Mouse (Mus musculus) spleen, postnatal 14 days (tissue): ENCODE results near the gene Zfp653.
A peak's percentile ranks its signal among the peaks of the same experiment; 100 is the strongest.
"Not testable (repeated sequence)": the region's sequence is repeated elsewhere in the genome, so short reads cannot be mapped to it uniquely, and the experiment has no call there.

ENCODE experiments used
- DNase-seq, 2 experiments: peaks; one replicate each; pipeline ENCODE4 v3.0.0; 2021 to 2022; ENCODE audit warnings: low spot score in 2 of 2

The Zfp653 gene

DNA sequence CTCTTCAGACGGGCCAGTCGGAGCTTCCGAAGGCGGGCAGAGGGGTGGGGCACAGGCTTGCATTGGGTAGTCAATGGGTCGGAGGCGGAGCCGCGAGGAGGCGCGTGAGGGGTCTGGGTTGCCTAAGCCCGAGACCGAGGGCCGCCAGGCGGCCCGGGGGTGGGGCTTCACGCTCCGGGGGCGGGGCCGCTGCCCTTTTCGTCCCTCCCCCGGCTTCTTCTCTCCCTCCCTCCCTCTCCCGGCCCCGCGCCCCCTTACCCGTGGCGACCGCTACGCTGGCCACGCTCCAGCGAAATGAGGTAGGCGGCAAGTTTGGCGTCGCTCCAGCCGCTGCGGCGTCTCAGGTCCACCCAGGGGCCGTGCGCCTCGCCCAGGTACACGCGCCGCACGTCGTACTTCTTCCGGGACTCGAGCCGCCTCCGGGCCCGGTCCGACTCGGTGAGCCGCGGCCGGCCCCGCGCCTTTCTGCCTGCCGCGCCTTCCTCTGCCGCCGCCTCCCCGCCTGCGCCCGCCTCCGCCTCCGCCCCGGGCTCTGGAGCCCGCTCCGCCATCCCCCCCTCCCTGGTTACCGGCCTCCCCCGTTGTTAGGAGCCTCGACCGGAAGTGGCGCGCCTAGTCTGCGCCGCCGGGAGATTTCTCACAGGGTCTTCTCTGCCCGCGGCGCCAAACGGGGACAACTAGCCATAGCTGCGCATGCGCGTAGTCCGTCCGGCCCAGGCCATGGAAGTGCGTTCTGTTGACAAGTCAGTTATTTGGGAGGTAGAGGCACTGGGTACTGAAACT is at the start of gene Zfp653, which contains the start of gene Gm49318:
Gene Zfp653 (minus strand): TSS at position 586 of the 783 bp plus-strand sequence.
Gene Gm49318 (minus strand): TSS at position 469 of the 783 bp plus-strand sequence.
- DNase-seq: peak; percentile 89 to 94

DNA sequence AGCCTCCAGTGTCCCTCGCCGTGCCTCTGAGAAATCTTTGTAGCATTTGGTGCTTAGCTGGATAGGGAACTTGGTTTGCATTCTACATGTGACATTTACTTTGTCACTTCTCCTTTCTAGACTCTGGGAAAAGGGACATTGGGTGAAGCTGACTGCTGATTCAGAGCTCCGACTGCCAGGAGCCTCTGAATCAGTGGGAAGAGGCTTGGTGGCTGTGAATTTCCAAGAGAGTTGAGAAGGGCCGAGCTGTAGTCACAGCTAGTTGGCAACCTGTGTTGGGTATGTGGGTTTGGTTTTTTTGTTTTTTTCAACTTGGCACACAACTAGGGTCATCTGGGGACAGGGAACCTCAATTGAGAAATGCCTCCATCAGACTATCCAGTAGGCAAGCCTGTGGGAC is 48.4 kb upstream of the Zfp653 start:
- no peak for DNase-seq

DNA sequence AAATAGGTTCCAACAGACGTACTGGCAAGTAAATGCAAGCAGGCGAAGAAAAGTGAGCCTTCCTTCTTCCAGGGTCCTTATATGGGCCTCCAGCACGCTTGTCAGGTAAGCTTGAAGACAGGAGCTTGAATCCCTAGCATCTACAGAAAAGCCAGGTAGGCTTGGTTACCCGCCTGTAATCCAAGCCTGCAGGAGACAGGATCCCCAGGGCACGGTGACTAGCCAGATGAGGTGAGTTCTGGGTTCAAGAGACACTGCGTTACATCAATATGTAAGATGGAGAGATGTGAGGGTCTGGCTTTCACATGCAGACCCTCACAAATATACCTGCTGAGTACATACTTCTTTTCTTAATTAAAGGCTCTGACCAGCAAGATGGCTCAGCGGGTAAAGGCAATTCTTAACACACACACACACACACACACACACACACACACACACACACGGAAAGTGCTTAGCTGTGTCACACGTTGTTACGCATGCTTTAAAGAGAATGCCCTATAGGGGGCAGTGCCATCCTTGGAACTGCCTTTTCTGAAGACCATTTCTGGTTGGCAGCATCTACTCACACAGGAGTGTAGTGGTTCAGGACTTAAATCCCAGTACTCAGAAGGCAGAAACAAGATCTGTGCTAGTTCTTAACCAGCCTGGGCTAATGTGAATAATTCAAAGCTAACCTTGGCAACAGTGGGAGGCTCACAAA is 46.7 kb upstream of the Zfp653 start:
- peak in 1 of 2 experiments; percentile 57 for DNase-seq

DNA sequence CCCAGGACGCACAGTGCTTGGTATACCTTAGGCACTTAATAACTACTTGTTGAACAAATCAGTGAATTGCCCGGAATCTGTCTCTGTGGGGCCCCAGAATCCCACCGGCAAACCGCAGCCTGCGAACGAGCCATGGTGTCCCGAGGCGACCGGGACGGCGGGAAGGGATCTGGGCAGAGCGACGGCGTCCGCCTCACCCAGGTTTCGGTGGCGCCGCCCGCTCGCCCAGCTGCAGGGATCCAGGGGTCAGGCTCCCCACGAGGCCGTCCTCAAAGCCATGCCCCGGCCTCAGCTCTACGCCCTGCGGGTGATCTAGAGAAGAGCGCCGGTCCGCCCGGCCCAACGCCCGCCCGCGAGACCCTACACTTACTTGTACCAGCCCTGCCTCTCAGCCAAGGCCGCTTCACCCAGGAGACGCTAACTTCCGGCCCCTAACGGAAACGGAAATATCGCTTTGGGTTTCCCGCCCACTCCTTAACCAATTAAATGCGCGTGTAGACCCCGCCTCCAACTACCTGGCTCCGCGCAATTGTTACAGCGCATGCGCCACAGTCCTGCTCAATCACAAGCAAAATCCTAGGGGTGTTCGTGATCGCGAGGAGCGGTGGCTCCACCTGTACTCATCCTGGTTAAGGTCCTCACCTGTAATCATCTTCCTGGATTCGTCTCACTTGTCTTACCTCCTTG is 45.7 kb upstream of the Zfp653 start, which contains the start of gene Elof1:
Gene Elof1 (minus strand): TSS at position 433 of the 687 bp plus-strand sequence.
- peak; percentile 85 to 89 for DNase-seq

DNA sequence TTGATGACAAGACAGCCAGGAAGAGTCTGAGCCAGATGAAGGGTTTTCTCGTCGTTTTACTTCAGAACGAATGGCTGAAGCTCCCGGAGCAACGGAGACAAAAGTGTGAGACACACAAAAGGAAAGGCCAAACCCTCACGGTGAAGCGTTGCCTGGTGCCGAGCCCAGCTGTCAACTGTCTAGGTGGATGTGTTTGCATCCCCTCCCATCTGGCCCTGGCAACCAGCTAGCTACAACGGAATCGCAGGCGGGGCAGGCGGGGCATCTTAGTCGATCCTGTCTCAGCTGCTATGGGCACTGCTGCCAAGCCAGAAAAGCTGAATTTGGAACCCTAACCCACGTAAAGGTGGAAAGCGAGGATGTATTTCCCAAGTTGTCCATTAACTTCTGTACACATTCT is 44.9 kb upstream of the Zfp653 start:
- DNase-seq: no peak

DNA sequence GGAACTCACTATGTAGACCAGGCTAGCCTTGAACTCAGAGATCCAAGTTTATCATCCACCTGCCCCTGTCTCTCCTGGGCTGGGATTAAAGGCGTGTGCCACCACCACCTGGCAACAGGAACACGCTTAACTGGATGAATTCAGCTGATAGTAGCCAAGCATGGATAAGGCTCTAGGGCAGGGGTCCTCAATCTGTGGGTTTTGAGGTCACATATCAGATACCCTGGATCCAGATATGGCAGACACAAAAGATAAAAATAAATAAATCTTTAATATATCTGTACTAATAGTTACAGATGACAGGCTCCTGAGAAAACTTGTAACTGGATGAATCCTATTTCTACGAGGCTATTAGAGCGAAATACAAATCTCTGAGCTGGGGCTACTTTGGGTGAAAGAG is 44.5 kb upstream of the Zfp653 start:
- DNase-seq: no peak

DNA sequence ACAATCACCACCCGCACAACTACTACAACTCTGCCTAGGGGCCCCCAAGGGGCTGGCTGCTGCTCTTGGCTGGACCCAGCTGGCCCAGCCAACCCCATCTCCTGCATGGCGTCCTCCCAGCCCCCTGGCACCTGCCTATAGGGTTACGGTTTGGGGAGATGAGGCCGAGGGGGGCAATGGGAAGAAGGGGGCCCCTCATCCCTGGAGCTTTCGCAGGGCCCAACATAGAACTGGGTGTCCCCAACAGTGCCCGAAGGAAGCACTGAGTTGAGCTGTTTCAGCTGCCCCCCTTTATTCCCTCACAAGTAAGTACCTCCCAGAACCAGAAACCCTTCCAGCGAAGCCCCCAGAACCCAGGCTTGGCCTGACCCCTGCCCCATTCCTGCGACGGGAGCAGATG is 37.0 kb upstream of the Zfp653 start:
- no peak for DNase-seq

DNA sequence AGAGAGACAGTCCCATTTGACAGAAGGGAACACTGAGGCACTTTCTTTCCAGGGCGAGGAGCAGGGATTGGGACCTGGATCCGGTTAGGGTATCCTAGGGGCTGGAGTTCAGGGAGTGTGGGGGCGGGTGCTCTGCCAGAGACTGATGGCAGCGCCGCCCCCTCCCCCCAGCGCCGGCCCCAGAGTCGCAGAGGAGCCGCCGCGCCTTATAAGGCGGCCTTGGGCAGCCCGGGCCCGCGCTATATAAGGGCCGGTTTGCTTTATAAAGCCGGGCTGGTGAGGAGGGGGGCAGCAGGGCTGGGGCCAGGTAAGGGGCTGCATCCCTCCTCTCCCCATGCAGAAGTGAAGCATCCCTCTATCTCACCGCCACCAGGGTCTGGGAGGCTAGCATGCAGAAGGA is 28.7 kb upstream of the Zfp653 start:
- DNase-seq: no peak

DNA sequence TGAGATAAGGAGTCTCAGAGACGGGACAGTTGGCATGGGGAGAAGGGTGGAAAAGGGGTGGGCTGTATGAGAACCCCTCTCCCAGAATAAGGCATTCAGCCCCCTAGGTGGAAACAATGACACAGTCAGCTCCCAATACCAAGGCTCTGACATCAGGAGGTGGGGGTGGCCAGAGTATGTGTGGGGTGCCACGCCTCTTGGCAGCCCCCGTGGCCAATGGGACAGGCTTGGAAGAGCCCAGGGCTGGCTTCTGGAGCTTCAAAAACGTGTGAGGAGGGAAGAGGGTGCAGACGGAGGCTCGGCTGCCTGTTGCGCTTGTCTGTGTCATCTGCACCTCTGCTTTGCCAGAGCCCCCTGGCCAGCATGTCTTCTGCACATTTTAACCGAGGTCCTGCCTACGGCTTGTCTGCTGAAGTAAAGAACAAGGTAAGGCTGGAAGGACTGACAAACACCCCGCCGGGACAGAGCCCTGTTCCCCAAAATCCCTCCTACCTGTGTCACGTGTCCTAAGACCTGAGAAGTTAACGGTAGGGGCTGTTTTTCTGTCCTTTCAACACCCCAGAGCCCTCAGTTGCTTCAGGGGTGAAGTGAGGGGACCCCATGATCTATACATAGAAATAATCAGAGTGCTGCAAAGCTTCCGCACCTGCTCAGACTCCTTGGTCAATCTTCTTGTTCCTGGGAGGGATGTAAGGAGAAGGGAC is 28.0 kb upstream of the Zfp653 start, which contains the start of gene Cnn1:
Gene Cnn1 (plus strand): TSS at position 224 of the 704 bp plus-strand sequence.
- DNase-seq: no peak

DNA sequence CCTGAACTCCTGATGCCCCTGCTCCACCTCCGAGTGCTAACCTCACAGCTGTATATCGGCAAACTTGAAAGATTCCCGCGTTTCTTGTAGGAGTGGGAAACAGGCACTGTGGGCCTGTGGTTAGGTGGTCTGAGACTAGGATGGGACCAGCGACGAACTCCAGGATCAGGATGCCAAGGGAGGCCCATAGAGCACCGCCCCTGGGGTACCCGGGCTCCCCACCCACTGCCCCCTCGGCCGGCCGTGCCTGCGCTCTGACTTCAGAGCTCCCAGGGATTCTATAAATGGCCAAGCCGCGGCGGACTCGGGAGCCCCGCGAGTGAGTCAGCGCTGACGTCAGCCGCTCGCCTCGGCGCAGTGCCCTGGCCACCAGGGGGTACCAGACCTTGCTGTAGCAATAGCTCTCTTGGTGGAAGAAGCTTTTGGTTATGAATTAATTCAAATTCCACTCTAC is 24.7 kb upstream of the Zfp653 start:
- DNase-seq: peak; percentile 72 to 84

DNA sequence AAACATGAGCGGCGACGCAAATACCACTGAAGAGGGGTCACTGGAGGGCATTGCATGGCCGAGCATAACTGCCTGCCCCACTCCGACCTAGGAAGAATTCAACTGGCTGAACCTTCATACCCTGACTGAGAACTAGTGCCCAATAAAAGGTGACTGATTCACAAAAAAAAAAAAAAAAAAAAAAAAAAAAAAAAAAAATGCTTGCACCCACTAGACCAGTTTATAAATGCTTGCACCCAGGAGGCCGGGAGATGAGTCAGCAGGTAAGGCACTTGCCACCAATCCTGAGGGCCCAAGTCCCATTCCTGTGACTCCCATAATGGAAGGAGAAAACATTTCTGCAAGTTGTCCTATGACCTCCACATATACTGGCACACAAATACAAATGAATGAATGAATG is 21.6 kb upstream of the Zfp653 start:
- no peak for DNase-seq

DNA sequence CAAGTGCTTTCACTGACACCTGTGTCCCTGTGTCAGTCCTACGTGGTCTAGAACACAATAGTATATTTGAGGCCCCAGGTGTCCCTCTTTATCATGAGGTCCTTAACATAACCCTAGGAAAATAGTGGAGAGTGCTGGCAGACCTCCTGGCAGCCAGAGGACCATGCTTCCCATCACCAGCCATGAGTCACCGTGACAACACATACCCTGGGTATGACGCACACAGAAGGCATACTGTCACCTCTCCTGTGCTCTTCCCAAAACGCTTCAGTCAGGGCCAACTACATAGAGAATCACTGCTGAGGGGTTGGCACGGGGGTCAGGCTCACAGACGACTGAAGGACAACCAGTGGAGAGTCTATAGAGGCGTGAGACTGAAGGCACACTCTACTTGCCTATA is 18.8 kb upstream of the Zfp653 start:
- DNase-seq: no peak

DNA sequence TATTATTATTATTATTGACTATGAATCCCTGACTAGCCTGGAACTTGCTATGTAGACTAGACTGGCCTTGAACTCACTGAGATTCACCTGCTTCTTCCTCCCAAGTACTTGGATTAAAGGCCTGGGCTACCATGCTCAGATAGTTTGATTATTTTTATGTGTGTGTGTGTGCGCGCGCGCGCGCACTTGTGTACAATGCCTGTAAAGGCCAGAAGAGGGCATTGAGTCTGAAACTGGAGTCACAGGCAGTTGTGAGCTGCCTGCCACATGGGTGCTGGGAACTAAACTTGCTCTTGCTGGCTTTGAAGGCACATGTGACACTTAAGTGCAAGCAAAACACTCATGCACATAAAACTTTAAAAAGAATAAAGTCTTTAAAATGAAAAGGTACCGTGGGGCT is 18.1 kb upstream of the Zfp653 start:
- DNase-seq: no peak

DNA sequence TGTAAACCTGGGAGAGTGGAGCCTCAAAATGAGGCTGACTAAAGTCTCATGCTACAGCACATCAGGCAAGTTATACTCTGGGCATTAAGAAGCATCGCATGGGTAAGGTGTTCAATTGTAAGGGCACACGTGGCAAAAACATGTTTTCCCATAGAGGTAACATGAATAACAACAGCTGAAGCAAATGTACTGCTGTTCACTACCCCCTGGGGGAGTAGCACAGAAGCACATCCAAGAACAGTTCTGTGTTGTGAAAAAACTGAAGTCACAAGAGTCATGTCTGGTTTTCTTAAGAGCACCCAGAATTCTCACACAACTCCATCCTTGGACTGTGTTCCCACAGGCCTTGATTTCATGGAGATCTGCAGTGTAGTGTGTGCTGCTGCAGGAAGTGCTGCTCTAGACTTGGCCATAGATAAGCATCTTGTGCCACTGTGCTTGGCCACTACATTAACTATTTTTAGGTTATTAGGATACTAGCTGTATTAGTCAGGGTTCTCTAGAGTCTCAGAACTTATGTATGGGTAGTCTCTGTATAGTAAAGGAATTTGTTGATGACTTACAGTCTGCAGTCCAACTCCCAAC is 15.9 kb upstream of the Zfp653 start:
- DNase-seq: no peak

DNA sequence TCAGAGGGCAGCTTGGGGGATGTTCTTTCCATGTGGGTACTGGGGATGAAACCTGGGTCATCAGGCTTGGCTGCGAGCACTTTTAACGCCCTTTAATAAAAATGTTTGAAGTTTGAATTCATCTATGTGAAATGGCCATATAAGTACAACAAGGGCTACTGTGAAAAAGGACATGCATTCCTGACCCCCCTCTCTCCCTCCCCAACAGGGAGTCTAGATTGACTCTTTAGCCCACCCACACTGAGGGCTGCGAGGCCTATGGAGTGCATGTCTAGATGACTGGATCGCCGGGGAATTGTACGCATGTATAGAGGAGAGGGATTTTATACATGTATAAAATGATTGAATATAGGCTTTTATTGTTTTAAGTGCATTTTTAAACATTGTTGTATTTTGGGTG is 14.8 kb upstream of the Zfp653 start:
- no peak for DNase-seq

DNA sequence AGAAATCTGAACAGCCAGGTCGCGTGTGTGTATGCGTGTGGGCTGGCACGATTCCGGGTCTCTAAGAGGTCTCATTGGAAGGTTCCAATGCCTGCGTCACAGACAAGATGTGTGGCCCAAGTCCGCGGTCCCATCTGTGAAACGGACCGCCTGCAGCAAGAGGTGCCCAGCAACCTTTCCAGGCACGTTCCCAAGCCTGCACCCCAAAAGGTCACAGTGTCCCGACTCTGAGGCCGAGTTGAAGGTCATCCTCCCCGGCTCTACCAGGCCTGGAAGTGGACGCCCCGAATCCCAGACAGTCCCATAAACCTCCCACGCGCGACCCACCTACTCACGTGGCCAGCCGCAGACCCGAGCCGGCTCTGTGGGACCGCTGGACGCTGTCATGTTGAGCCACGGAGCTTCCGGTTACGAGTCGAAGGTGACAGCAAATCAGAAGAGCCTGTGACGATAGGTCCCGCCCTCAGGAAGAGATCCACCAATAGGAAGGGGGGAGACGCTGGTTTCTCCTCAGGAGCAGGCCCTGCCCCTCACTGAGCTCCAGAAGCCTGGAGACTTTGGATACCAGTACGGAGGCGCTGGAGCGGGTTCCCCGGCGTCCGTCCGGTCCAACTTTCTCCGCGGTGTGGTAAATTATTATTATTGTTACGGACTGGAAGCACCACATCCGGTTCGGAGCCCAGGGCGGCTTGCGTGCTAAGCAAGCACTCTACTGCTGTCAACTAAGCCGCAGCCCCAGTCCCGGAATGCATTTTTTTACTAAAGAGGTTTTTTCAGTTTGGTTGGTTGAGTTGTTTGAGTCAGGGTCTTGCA is 14.1 kb upstream of the Zfp653 start, which contains the start of gene Ecsit:
Gene Ecsit (minus strand): TSS at position 417 of the 813 bp plus-strand sequence.
- DNase-seq: peak; percentile 82 to 84

DNA sequence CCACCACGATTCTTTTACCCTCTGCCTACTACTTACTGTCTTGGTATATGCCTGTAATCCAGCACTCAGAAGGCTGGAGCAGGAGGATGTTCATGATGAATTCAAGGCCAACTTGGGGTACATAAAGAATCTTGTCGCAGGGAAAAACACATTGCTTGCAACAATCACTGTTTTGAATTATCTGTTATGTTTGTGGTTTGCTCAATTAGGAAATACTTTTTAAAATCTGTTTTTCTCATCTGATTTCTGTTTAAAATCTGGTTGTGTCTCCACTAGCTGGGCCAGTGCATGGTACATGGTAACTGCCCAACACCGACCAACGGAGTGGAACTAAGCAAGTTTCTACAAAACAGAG is 13.5 kb upstream of the Zfp653 start:
- DNase-seq: no peak

DNA sequence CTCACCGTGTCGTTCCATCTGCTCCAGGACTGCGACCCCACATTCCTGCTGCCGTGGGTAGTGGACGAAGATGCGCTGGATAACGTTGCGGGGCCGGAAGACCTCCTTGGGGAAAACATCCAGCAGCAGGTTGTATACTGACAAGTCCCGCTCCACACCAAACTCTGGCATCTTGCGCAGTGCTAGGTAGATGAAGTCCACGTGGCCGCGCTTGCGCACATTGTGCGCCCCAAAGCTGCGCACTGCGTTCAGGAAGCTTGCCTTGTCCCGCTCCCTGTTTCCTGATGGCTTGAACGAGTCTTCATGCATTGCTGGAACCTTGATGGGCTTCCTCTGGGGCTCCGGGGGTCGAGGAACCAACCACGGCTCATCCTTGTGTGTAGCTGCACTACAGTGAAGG is 5.0 kb upstream of the Zfp653 start:
- DNase-seq: no peak

DNA sequence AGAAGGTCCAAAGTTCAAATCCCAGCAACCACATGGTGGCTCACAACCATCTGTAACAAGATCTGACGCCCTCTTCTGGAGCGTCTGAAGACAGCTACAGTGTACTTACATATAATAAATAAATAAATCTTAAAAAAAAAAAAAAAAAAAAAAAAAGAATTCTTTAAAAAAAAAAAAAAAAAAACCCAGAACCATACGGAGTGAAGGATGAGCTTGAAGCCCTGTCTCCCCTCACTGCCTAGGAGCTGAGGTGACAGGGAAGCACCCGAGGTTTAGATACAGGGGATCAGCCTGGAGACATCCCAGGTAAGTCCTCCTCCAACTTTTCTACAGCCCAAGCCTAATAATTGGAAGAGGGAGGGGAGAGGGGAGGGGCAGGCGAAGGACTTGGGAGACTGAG is 4.6 kb upstream of the Zfp653 start:
- not testable (repeated sequence) for DNase-seq

DNA sequence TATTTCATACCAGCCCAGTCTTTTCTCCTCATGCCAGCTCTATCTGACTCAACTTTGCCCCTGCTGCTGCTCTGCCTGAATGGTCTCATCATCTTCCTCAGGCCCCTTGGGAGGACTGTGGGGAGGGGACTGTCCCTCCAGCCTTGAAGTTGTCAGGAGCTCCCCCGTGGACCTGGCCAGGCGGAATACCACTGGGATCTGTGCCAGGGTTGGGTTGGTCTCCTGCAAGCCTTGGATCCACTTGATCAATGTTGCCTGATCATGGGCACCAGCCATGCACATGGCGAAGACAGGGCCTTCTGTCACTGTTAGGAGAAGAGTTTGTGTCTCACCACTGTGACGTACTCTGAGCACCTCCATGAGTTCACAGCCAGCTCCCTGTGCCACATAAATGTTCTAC is 1.1 kb upstream of the Zfp653 start:
- DNase-seq: no peak
